Comparison of ENCODE assay signal across 8 mouse cellular contexts in the genomic region with DNA sequence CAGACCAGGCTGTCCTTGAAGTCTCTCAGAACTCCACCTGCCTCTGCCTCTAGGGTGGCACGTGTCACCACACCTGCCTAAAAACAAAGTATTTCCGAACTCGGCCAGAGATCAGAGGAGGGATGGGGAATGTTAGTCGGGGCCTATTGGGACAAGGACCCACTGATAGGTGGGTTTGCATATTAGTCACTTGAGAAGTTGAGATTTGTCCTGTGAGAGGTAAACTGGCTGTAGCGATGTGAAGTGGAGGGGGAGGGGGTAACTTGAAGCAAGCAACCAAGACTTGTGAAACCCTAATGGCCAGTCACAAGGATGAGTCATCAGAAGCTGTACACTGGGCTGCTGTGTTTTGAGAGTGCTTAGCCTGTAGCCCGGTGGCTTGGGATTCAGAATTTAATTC. TPM values are rescaled to one million over a fixed set of nuclear protein-coding genes. Genes with fewer than 3 reads are reported as not detected.
DNase-seq lines count a peak whose midpoint lies in the region; ATAC-seq and TF ChIP-seq lines count a peak whose summit lies in the region.

No protein-coding gene starts in this region.

- 9% methylated on average over 6 of the region's 6 CpGs for WGBS in lung, embryonic 15.5 days

- H3K4me3 ChIP-seq in lung, embryonic 15.5 days: peak overlapping the region; percentile 69

- no peaks in the 10 kb centered on the region for H3K27me3 ChIP-seq in lung, embryonic 15.5 days

- H3K36me3 ChIP-seq in lung, embryonic 15.5 days: peaks cover 10% of the 10 kb centered on the region; the same call in 1 of the 2 replicates

- no peaks in the 10 kb centered on the region for H3K9me3 ChIP-seq in lung, embryonic 15.5 days

- H3K4me2 ChIP-seq in lung, embryonic 15.5 days: peak overlapping the region; percentile 86

- intact Hi-C loops in left cerebral cortex, postnatal 10 days (cut with DNase I): loop anchor here (10.0 kb wide), 1 partner anchor 200 kb away; no protein-coding TSS in a partner anchor

- TF ChIP-seq CTCF in brain, embryonic 14.5 days (IDR thresholded peaks at IDR 0.05; ENCODE audit: borderline replicate concordance, extremely low read depth, insufficient read depth, insufficient read length): no peak

- H3K9ac ChIP-seq in lung, embryonic 15.5 days: peak overlapping the region; percentile 25; the same call in 1 of the 2 replicates

- no peak for TF ChIP-seq POLR2A in brain, embryonic 14.5 days (IDR thresholded peaks at IDR 0.05; ENCODE audit: borderline replicate concordance, extremely low read depth, insufficient read depth, insufficient read length, poor library complexity, severe bottlenecking)

- H3K4me1 ChIP-seq in lung, embryonic 15.5 days: peaks cover 29% of the 10 kb centered on the region

- peak; percentile 29 for DNase-seq in cerebellum, adult 9-11 months
- no peak for DNase-seq in cerebellum, postnatal 4 days (ENCODE audit: low spot score in 2 of 2)
- DNase-seq in brain, embryonic 14.5 days (ENCODE audit: low read depth): peak; percentile 36
- peak; percentile 54 for DNase-seq in gonadal fat pad, adult 2 months (ENCODE audit: low read depth)
- DNase-seq in kidney, adult 18-20 months: peak; percentile 38
- DNase-seq in skeletal muscle tissue, adult 2 months (ENCODE audit: low read depth, low spot score): peak; percentile 70
- no peak for DNase-seq in left cerebral cortex, postnatal 10 days (ENCODE audit: extremely low spot score in 1 of 2, low spot score in 2 of 2)

- H3K27ac ChIP-seq in lung, embryonic 15.5 days: 0 out of 2 replicates have a peak overlapping the region, but pooled peaks have one; percentile 87

- ATAC-seq in lung, embryonic 15.5 days (ENCODE audit: borderline replicate concordance, extremely low read depth, low FRiP score, low TSS enrichment): no peak

RNA-seq across cellular contexts. Expression of a gene that starts 1.5 kb away (rescaled TPM):
- 0.19 TPM in 2 replicates for polyA plus RNA-seq in brain, embryonic 14.5 days (2012; rRNA removed)
- polyA plus RNA-seq in gonadal fat pad, adult 2 months (2012; rRNA removed): 2.1 and 2.2 TPM in 2 replicates
- 0.52 TPM in 1 of 2 replicates, not detected in the other for polyA plus RNA-seq in lung, embryonic 15.5 days (2015; fragmentation: Nextera tagmentation; extraction: Ambion mirVana)
- total RNA-seq in left cerebral cortex, postnatal 10 days (2021): not detected

RNA-seq across cellular contexts. Expression of a gene that starts 2.8 kb away (rescaled TPM):
- 155 and 168 TPM in 2 replicates for polyA plus RNA-seq in brain, embryonic 14.5 days (2012; rRNA removed)
- polyA plus RNA-seq in gonadal fat pad, adult 2 months (2012; rRNA removed): 44.4 and 54.9 TPM in 2 replicates
- polyA plus RNA-seq in lung, embryonic 15.5 days (2015; fragmentation: Nextera tagmentation; extraction: Ambion mirVana): 96.2 and 108 TPM in 2 replicates
- 10 to 100 TPM; 90.7 to 99.4 TPM for total RNA-seq in left cerebral cortex, postnatal 10 days (2021)

RNA-seq across cellular contexts. Expression of a gene that starts 25.4 kb away (rescaled TPM):
- polyA plus RNA-seq in brain, embryonic 14.5 days (2012; rRNA removed): 4.9 and 9.2 TPM in 2 replicates
- 8.0 and 9.8 TPM in 2 replicates for polyA plus RNA-seq in gonadal fat pad, adult 2 months (2012; rRNA removed)
- 24.9 and 25.0 TPM in 2 replicates for polyA plus RNA-seq in lung, embryonic 15.5 days (2015; fragmentation: Nextera tagmentation; extraction: Ambion mirVana)
- total RNA-seq in left cerebral cortex, postnatal 10 days (2021): 10 to 100 TPM; 12.1 to 12.4 TPM

RNA-seq across cellular contexts. Expression of a gene that starts 44.1 kb away (rescaled TPM):
- not detected in 2 replicates for polyA plus RNA-seq in brain, embryonic 14.5 days (2012; rRNA removed)
- 0.11 TPM in 1 of 2 replicates, not detected in the other for polyA plus RNA-seq in gonadal fat pad, adult 2 months (2012; rRNA removed)
- polyA plus RNA-seq in lung, embryonic 15.5 days (2015; fragmentation: Nextera tagmentation; extraction: Ambion mirVana): not detected in 2 replicates
- not detected for total RNA-seq in left cerebral cortex, postnatal 10 days (2021)

Comparison
In these comparisons a context has a peak if more than half of its experiments do, and no peak if none do; other contexts are left out.
1. DNase-seq: peak in cerebellum, adult 9-11 months (single experiment), brain, embryonic 14.5 days (single experiment), gonadal fat pad, adult 2 months (single experiment), kidney, adult 18-20 months (single experiment) and skeletal muscle tissue, adult 2 months (single experiment); none in cerebellum, postnatal 4 days (0 of 2) and left cerebral cortex, postnatal 10 days (0 of 2).